Mouse (Mus musculus): ENCODE measurements at regions not wholly inside any gene's neighbourhood (a gene's known extent, or its start where the extent isn't known, plus 50 kb on each side); places are given as distances from the start of the nearest gene placed in this dataset.
"Not testable (repeated sequence)": the region's sequence is repeated elsewhere in the genome, so short reads cannot be mapped to it uniquely, and the experiment has no call there.

GRCm38 (mm10) chr5:64697466-64697865 lies 105.7 kb upstream of the Klf3 start:
- no peak overlapping the region for H3K9ac ChIP-seq (ENCODE audit: low read depth, poor library complexity, severe bottlenecking)
- no peak overlapping the region for H3K4me3 ChIP-seq (ENCODE audit: low read depth, low read length)
- TF ChIP-seq EP300 (IDR thresholded peaks at IDR 0.05; ENCODE audit: insufficient read depth, low read depth, low read length) (no peak), POLR2A (IDR thresholded peaks at IDR 0.05; ENCODE audit: insufficient read depth, low read length) (no peak), CTCF (IDR thresholded peaks at IDR 0.05; ENCODE audit: low read depth, low read length) (no peak)
- no peaks in the 10 kb centered on the region for H3K9me3 ChIP-seq (replicated peaks; ENCODE audit: control insufficient read depth, insufficient read depth, low read length, poor library complexity, severe bottlenecking)
- H3K27me3 ChIP-seq (ENCODE audit: control insufficient read depth, insufficient read depth, low read length, poor library complexity, severe bottlenecking), result no peaks in the 10 kb centered on the region
- no peaks in the 10 kb centered on the region for H3K36me3 ChIP-seq (ENCODE audit: control insufficient read depth, insufficient read depth, low read length, poor library complexity, severe bottlenecking)
- H3K4me1 ChIP-seq (ENCODE audit: control insufficient read depth, insufficient read depth, low read length), result peaks cover 2% of the 10 kb centered on the region
- H3K27ac ChIP-seq (ENCODE audit: insufficient read depth, low read length), result no peak overlapping the region

GRCm38 (mm10) chr5:64698458-64699116 lies 104.6 kb upstream of the Klf3 start:
- TF ChIP-seq POLR2A (IDR thresholded peaks at IDR 0.05; ENCODE audit: insufficient read depth, low read length) (no peak), EP300 (IDR thresholded peaks at IDR 0.05; ENCODE audit: insufficient read depth, low read depth, low read length) (no peak), CTCF (IDR thresholded peaks at IDR 0.05; ENCODE audit: low read depth, low read length) (no peak)
- Histone ChIP-seq H3K4me3 (ENCODE audit: low read depth, low read length) (no peak overlapping the region), H3K36me3 (ENCODE audit: control insufficient read depth, insufficient read depth, low read length, poor library complexity, severe bottlenecking) (no peaks in the 10 kb centered on the region), H3K27me3 (ENCODE audit: control insufficient read depth, insufficient read depth, low read length, poor library complexity, severe bottlenecking) (no peaks in the 10 kb centered on the region), H3K9me3 (replicated peaks; ENCODE audit: control insufficient read depth, insufficient read depth, low read length, poor library complexity, severe bottlenecking) (no peaks in the 10 kb centered on the region), H3K27ac (ENCODE audit: insufficient read depth, low read length) (no peak overlapping the region), H3K9ac (ENCODE audit: low read depth, poor library complexity, severe bottlenecking) (no peak overlapping the region), H3K4me1 (ENCODE audit: control insufficient read depth, insufficient read depth, low read length) (peaks cover 4% of the 10 kb centered on the region)

GRCm38 (mm10) chr5:64700030-64700429 lies 103.2 kb upstream of the Klf3 start:
- TF ChIP-seq CTCF (IDR thresholded peaks at IDR 0.05; ENCODE audit: low read depth, low read length) (no peak), POLR2A (IDR thresholded peaks at IDR 0.05; ENCODE audit: insufficient read depth, low read length) (no peak), EP300 (IDR thresholded peaks at IDR 0.05; ENCODE audit: insufficient read depth, low read depth, low read length) (no peak)
- no peaks in the 10 kb centered on the region for H3K27me3 ChIP-seq (ENCODE audit: control insufficient read depth, insufficient read depth, low read length, poor library complexity, severe bottlenecking)
- no peak overlapping the region for H3K9ac ChIP-seq (ENCODE audit: low read depth, poor library complexity, severe bottlenecking)
- peaks cover 8% of the 10 kb centered on the region for H3K4me1 ChIP-seq (ENCODE audit: control insufficient read depth, insufficient read depth, low read length)
- no peak overlapping the region for H3K27ac ChIP-seq (ENCODE audit: insufficient read depth, low read length)
- no peak overlapping the region for H3K4me3 ChIP-seq (ENCODE audit: low read depth, low read length)
- H3K9me3 ChIP-seq (replicated peaks; ENCODE audit: control insufficient read depth, insufficient read depth, low read length, poor library complexity, severe bottlenecking), result no peaks in the 10 kb centered on the region
- H3K36me3 ChIP-seq (ENCODE audit: control insufficient read depth, insufficient read depth, low read length, poor library complexity, severe bottlenecking), result no peaks in the 10 kb centered on the region

GRCm38 (mm10) chr5:64701219-64701779 lies 101.9 kb upstream of the Klf3 start:
- Histone ChIP-seq H3K9me3 (replicated peaks; ENCODE audit: control insufficient read depth, insufficient read depth, low read length, poor library complexity, severe bottlenecking) (no peaks in the 10 kb centered on the region), H3K9ac (ENCODE audit: low read depth, poor library complexity, severe bottlenecking) (no peak overlapping the region), H3K4me1 (ENCODE audit: control insufficient read depth, insufficient read depth, low read length) (peaks cover 8% of the 10 kb centered on the region), H3K27ac (ENCODE audit: insufficient read depth, low read length) (peak overlapping the region; percentile 87), H3K36me3 (ENCODE audit: control insufficient read depth, insufficient read depth, low read length, poor library complexity, severe bottlenecking) (no peaks in the 10 kb centered on the region), H3K27me3 (ENCODE audit: control insufficient read depth, insufficient read depth, low read length, poor library complexity, severe bottlenecking) (no peaks in the 10 kb centered on the region), H3K4me3 (ENCODE audit: low read depth, low read length) (no peak overlapping the region)
- TF ChIP-seq CTCF (IDR thresholded peaks at IDR 0.05; ENCODE audit: low read depth, low read length) (no peak), POLR2A (IDR thresholded peaks at IDR 0.05; ENCODE audit: insufficient read depth, low read length) (no peak), EP300 (IDR thresholded peaks at IDR 0.05; ENCODE audit: insufficient read depth, low read depth, low read length) (no peak)

GRCm38 (mm10) chr5:64701780-64702231 lies 101.4 kb upstream of the Klf3 start:
- peaks cover 8% of the 10 kb centered on the region for H3K4me1 ChIP-seq (ENCODE audit: control insufficient read depth, insufficient read depth, low read length)
- no peak overlapping the region for H3K9ac ChIP-seq (ENCODE audit: low read depth, poor library complexity, severe bottlenecking)
- no peaks in the 10 kb centered on the region for H3K27me3 ChIP-seq (ENCODE audit: control insufficient read depth, insufficient read depth, low read length, poor library complexity, severe bottlenecking)
- no peak for TF ChIP-seq POLR2A (IDR thresholded peaks at IDR 0.05; ENCODE audit: insufficient read depth, low read length)
- no peak for TF ChIP-seq CTCF (IDR thresholded peaks at IDR 0.05; ENCODE audit: low read depth, low read length)
- peak; percentile 71; the same call in 1 of the 2 replicates for TF ChIP-seq EP300 (IDR thresholded peaks at IDR 0.05; ENCODE audit: insufficient read depth, low read depth, low read length)
- no peaks in the 10 kb centered on the region for H3K9me3 ChIP-seq (replicated peaks; ENCODE audit: control insufficient read depth, insufficient read depth, low read length, poor library complexity, severe bottlenecking)
- peak overlapping the region; percentile 87 for H3K27ac ChIP-seq (ENCODE audit: insufficient read depth, low read length)
- no peaks in the 10 kb centered on the region for H3K36me3 ChIP-seq (ENCODE audit: control insufficient read depth, insufficient read depth, low read length, poor library complexity, severe bottlenecking)
- H3K4me3 ChIP-seq (ENCODE audit: low read depth, low read length), result no peak overlapping the region

GRCm38 (mm10) chr5:64702404-64702803 lies 100.8 kb upstream of the Klf3 start:
- peak overlapping the region; percentile 87 for H3K27ac ChIP-seq (ENCODE audit: insufficient read depth, low read length)
- H3K9me3 ChIP-seq (replicated peaks; ENCODE audit: control insufficient read depth, insufficient read depth, low read length, poor library complexity, severe bottlenecking); H3K36me3 ChIP-seq (ENCODE audit: control insufficient read depth, insufficient read depth, low read length, poor library complexity, severe bottlenecking); H3K9ac ChIP-seq (ENCODE audit: low read depth, poor library complexity, severe bottlenecking); H3K27me3 ChIP-seq (ENCODE audit: control insufficient read depth, insufficient read depth, low read length, poor library complexity, severe bottlenecking); H3K4me3 ChIP-seq (ENCODE audit: low read depth, low read length); H3K4me1 ChIP-seq (ENCODE audit: control insufficient read depth, insufficient read depth, low read length): not testable (repeated sequence)

Measured in ES-Bruce4 (cell line).